Mouse (Mus musculus): ENCODE data around the gene Epas1. TPM values are rescaled to one million over a fixed set of nuclear protein-coding genes. Genes with fewer than 3 reads are reported as not detected.
A peak's percentile ranks its signal among the peaks of the same experiment; 100 is the strongest.

Epas1 gene
- 7.4 and 19.2 TPM in 2 replicates for polyA plus RNA-seq (2012; rRNA removed)

DNA sequence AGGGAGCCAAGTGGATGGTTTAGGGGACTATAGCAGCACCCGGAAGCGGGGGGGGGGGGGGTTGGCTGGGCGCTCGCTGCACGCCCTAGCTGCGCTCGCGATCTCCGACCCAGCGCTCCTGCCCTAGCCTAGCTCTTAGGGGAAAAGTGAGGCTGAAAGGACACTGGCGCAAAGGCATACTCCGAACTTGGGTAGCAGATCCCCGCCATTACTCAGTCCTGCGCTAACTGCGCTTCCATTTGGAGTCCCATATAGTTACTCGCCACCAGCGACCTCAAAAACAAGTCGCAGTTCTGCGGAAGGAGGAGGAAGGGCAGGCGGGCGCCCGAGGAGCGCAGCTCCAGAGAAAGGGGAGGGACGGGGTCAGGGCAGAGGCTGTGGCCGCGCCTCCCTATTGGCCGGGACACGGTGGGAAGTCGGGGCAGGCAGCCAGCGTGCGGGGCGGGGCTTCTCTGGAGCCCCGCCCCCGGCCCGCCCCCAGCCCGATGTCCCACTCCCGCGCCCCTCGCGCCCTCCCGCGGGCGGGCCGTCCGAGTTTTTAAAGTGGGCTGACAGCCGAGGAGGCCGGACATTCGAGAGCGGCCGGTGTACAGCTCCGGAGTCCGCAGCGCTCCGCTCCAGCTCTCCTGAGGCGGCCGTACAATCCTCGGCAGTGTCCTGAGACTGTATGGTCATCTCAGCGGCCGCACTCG lies at the start of gene Epas1:
TSS of gene Epas1 (plus strand) at position 571 of the 692 bp plus-strand sequence.
- peak; percentile 83 for DNase-seq (ENCODE audit: low read depth)
- no peak for TF ChIP-seq CTCF (IDR thresholded peaks at IDR 0.05; ENCODE audit: borderline replicate concordance, extremely low read depth, insufficient read depth, insufficient read length)
- TF ChIP-seq POLR2A (IDR thresholded peaks at IDR 0.05; ENCODE audit: borderline replicate concordance, extremely low read depth, insufficient read depth, insufficient read length, poor library complexity, severe bottlenecking) = no peak

DNA sequence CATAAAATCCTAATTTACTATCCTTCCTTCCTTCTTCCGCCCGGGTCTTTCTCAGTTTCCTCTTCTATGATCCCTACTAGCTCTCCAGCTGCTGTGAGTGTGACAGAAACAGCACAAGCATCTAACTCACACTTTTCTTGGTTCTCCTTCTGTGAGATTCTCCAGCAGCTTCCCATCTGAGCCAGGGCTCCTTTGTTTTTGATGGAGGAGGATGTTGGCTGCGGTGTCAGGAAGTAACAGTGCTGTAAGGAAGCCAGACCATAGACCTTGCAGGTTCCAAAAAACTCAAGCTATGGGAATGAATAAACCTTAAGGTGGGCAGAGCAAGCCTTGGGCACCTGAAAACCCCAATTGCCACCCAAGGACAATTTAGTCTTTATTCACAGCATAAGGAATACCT lies 48.3 kb upstream of the Epas1 start:
- TF ChIP-seq CTCF (IDR thresholded peaks at IDR 0.05; ENCODE audit: borderline replicate concordance, extremely low read depth, insufficient read depth, insufficient read length) = no peak
- no peak for TF ChIP-seq POLR2A (IDR thresholded peaks at IDR 0.05; ENCODE audit: borderline replicate concordance, extremely low read depth, insufficient read depth, insufficient read length, poor library complexity, severe bottlenecking)
- DNase-seq (ENCODE audit: low read depth) = no peak

DNA sequence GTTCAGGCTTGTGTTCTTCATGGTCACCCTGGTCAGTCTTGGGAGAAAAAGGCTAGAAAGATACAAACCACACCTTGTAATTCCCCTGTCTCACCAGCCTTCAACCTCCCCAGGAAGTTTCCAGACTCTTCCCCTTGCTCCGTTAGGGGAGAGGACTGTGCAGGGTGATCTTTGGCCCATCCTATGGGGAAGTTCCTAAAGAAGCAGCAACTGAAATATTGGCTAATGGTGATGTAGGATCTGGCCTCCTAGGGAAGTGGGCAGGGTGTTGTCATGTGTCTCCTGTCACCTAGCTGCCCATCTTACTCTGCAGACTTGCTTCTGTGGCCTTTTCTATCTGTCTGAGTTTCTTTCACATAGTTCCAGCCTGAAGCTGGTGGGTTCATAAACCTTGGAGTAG lies 47.0 kb upstream of the Epas1 start:
- no peak for TF ChIP-seq POLR2A (IDR thresholded peaks at IDR 0.05; ENCODE audit: borderline replicate concordance, extremely low read depth, insufficient read depth, insufficient read length, poor library complexity, severe bottlenecking)
- TF ChIP-seq CTCF (IDR thresholded peaks at IDR 0.05; ENCODE audit: borderline replicate concordance, extremely low read depth, insufficient read depth, insufficient read length) = no peak
- no peak for DNase-seq (ENCODE audit: low read depth)

DNA sequence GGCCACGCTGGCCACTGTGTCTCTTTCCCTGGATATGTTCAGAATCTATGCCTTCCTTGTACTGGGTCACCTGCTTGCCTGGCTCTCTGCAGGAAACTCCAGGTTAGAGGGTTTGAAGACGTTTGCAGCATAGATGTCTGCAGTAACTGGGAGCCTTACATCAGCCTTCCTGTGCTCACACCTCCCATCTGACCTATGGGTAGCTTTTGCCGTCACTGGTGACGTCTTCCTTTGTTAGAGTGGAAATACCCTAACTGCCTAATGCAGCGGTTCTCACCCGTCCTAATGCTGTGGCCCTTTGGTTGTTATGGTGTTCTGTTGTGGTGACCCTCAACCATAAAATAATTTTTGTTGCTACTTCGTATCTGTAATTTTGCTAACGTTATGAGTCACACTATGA lies 43.7 kb upstream of the Epas1 start:
- DNase-seq (ENCODE audit: low read depth) = no peak
- TF ChIP-seq CTCF (IDR thresholded peaks at IDR 0.05; ENCODE audit: borderline replicate concordance, extremely low read depth, insufficient read depth, insufficient read length) (no peak), POLR2A (IDR thresholded peaks at IDR 0.05; ENCODE audit: borderline replicate concordance, extremely low read depth, insufficient read depth, insufficient read length, poor library complexity, severe bottlenecking) (no peak)

DNA sequence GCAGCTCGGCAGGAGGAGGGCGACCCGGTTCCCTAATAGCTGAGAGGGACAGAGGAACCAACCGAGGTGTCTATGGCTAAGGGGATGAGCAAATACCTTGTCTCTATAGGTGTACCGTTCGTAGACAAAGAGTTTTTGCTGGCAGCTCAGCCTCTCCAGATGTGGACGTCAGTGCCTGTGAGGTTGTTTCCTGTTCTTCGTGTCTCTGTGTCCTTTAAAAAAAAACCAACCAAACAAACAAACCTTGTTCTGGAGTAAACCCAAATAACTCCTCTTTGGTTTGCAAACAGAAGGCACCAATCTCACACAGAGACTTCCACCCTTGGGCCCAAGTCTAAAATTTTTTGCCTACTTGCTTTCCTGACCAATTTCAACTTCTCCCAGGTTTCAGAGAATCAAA lies 43.1 kb upstream of the Epas1 start:
- no peak for DNase-seq (ENCODE audit: low read depth)
- TF ChIP-seq CTCF (IDR thresholded peaks at IDR 0.05; ENCODE audit: borderline replicate concordance, extremely low read depth, insufficient read depth, insufficient read length) = no peak
- no peak for TF ChIP-seq POLR2A (IDR thresholded peaks at IDR 0.05; ENCODE audit: borderline replicate concordance, extremely low read depth, insufficient read depth, insufficient read length, poor library complexity, severe bottlenecking)

DNA sequence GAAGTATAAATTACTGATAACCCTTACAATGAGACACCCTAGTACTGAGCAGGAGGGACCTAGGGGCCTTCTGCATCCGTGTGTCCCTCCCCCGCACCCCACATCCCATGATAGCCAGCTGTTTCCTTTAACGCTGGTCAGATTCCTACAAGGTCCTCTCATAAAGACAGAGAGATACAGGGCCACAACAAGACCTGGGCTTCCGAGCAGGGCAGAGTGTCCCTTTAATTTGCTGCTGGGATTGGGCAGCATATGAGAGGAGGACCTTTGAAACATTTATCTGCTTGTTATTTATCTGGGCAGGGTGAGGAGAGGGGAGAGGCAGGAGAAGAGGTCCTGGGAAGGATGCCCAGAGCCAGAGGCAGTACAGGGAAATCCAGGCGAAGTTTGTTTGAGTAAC lies 41.6 kb upstream of the Epas1 start:
- TF ChIP-seq POLR2A (IDR thresholded peaks at IDR 0.05; ENCODE audit: borderline replicate concordance, extremely low read depth, insufficient read depth, insufficient read length, poor library complexity, severe bottlenecking) = no peak
- TF ChIP-seq CTCF (IDR thresholded peaks at IDR 0.05; ENCODE audit: borderline replicate concordance, extremely low read depth, insufficient read depth, insufficient read length) = no peak
- no peak for DNase-seq (ENCODE audit: low read depth)

DNA sequence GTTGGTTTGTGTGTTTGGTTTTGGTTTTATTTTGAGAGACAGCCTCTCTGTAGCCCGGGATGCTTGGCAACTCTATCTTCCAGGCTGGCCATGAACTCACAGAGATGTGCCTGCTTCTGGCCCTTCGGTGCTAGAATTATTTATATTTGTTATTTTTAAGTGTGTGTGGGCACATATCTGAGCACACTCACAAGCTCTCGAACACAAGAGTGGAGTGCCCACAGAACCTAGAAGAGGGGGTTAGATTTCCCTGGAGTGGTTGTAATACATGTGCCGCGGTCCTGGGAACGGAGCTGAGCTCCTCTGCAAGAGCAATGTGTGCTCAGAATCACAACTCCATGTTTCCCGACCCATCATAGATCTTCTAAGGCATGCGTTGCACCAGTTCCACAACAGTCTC lies 40.9 kb upstream of the Epas1 start:
- no peak for DNase-seq (ENCODE audit: low read depth)
- TF ChIP-seq CTCF (IDR thresholded peaks at IDR 0.05; ENCODE audit: borderline replicate concordance, extremely low read depth, insufficient read depth, insufficient read length) (no peak), POLR2A (IDR thresholded peaks at IDR 0.05; ENCODE audit: borderline replicate concordance, extremely low read depth, insufficient read depth, insufficient read length, poor library complexity, severe bottlenecking) (no peak)

DNA sequence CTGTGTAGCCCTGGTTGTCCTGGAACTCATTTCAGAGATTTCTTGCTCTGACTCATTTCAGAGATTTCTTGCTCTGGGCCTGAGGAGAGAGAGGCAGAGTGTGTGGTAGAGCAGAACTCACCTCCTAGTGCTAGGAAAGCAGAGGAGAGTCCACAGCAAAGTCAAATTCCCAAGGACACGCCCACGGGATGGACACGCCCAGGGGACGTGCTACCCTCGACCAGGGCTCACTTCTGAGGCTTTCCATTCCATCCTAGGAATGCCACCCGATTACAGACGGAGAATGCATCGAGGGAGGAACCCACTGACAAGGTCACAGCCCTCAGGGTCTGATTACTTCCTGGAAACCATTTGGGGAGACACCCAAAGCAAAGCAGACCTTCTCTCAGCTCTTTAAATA lies 39.9 kb upstream of the Epas1 start:
- no peak for DNase-seq (ENCODE audit: low read depth)
- TF ChIP-seq POLR2A (IDR thresholded peaks at IDR 0.05; ENCODE audit: borderline replicate concordance, extremely low read depth, insufficient read depth, insufficient read length, poor library complexity, severe bottlenecking) = no peak

DNA sequence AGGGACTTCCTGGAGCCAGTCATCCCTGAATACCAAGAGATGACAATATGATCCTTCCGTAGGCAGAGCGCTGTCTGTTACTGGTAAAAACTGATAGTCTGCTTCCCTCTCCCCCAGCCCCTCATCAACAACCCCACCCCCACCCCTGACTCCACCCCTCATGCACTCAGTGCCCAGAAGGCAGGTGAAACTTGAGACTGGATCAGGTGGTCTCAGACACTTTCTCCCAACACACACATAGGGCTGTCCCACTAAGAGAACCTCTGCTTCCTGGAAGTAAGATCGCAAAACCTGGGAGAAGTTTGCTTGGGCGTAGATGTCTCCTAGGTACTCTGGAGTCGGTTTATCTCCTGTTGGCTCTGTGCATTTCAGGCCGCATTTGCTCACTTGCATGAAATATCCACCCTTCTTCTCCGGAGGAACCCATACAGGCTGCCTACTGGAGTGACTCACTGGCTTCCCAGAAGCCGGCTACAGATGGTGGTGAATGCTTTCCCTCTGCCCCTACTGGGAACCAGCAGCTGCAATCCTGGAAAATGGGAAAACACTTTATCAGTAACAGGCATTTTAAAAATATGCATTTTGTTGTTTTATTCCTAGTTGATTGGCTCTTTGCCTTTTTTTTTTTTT lies 28.6 kb upstream of the Epas1 start:
- TF ChIP-seq CTCF (IDR thresholded peaks at IDR 0.05; ENCODE audit: borderline replicate concordance, extremely low read depth, insufficient read depth, insufficient read length) (no peak), POLR2A (IDR thresholded peaks at IDR 0.05; ENCODE audit: borderline replicate concordance, extremely low read depth, insufficient read depth, insufficient read length, poor library complexity, severe bottlenecking) (no peak)
- no peak for DNase-seq (ENCODE audit: low read depth)

DNA sequence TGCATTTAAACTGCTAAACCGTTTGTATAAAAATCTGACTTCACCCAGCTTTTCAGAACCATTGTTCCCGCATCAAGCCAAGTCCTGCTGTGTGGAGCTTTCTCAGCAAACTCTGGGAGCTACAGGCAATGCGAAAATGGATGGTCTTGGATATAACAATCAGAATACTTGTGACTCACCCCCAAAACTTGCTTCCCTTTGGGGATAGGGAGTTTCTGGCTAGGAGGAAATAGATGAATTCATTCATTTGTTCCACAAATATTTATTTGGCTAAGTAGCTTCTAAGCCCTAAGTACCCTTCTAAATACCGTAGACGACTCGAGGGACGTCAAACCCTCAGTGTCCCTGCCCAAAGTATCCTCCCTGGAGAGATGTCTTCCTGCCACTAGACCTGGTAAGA lies 27.0 kb upstream of the Epas1 start:
- TF ChIP-seq CTCF (IDR thresholded peaks at IDR 0.05; ENCODE audit: borderline replicate concordance, extremely low read depth, insufficient read depth, insufficient read length) = no peak
- no peak for TF ChIP-seq POLR2A (IDR thresholded peaks at IDR 0.05; ENCODE audit: borderline replicate concordance, extremely low read depth, insufficient read depth, insufficient read length, poor library complexity, severe bottlenecking)
- peak; percentile 3 for DNase-seq (ENCODE audit: low read depth)

DNA sequence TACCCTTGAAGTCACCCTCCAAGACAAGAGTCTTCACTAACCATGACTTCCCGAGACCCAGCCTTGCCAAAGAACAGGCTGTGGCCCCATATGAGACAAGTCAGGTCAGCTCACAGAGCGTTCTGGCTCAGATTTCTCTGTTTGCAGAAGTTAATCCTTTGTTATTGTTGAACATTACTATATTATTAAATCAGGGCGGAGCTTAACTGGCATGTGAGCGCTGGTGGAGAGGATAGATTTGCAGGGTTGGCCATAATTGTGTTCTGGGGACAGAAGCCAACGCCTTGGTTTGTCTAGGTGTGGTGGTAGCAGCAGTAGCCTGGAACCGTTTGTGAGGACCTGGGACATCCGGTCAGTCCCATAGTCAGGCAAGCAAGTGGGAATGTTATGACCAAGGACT lies 26.5 kb upstream of the Epas1 start:
- DNase-seq (ENCODE audit: low read depth) = no peak
- no peak for TF ChIP-seq CTCF (IDR thresholded peaks at IDR 0.05; ENCODE audit: borderline replicate concordance, extremely low read depth, insufficient read depth, insufficient read length)
- TF ChIP-seq POLR2A (IDR thresholded peaks at IDR 0.05; ENCODE audit: borderline replicate concordance, extremely low read depth, insufficient read depth, insufficient read length, poor library complexity, severe bottlenecking) = no peak

DNA sequence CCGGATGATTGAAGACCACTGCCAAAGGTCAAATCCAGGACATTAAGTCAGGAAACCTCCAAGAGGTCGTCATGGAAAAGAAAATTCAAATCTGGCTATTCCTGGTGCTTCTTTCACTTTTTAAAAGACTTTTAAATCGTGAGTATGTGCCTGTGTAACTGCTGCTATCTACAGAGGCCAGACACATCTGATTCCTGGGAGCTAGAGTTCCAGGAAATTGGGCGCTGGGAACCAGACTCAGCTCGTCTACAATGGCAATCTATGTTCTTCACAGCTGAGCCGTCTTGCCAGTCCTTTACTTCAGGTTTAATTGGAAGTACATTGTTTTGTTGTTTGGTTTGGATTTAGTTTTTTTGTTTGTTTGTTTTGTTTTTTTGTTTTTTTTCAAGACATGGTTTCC lies 22.2 kb upstream of the Epas1 start:
- no peak for DNase-seq (ENCODE audit: low read depth)
- no peak for TF ChIP-seq CTCF (IDR thresholded peaks at IDR 0.05; ENCODE audit: borderline replicate concordance, extremely low read depth, insufficient read depth, insufficient read length)
- no peak for TF ChIP-seq POLR2A (IDR thresholded peaks at IDR 0.05; ENCODE audit: borderline replicate concordance, extremely low read depth, insufficient read depth, insufficient read length, poor library complexity, severe bottlenecking)
